Mouse (Mus musculus): ENCODE measurements around the gene Nkx2-5.

Nkx2-5 gene

DNA sequence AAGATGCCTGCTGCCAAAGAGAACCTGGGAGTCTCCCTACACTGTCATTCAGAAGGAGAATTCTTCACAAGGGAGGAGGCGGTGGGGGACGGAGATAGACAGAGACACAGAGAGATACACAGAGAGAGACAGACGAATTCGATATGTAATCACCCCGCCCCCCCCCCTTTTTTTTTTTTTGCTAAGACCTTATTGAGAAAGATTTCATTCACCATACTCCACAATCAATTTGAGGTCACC lies at the start of gene Nkx2-5:
Nkx2-5 (minus strand) TSS at position 101 of the 240 bp plus-strand sequence.
- no peak for DNase-seq (ENCODE audit: low spot score in 2 of 2)

GRCm38 (mm10) chr17:26894342-26894741 lies 49.5 kb upstream of the Nkx2-5 start:
- DNase-seq (ENCODE audit: low spot score in 2 of 2): no peak

GRCm38 (mm10) chr17:26893492-26893891 lies 48.7 kb upstream of the Nkx2-5 start:
- no peak for DNase-seq (ENCODE audit: low spot score in 2 of 2)

GRCm38 (mm10) chr17:26892635-26893375 lies 48.0 kb upstream of the Nkx2-5 start:
- DNase-seq (ENCODE audit: low spot score in 2 of 2): no peak

DNA sequence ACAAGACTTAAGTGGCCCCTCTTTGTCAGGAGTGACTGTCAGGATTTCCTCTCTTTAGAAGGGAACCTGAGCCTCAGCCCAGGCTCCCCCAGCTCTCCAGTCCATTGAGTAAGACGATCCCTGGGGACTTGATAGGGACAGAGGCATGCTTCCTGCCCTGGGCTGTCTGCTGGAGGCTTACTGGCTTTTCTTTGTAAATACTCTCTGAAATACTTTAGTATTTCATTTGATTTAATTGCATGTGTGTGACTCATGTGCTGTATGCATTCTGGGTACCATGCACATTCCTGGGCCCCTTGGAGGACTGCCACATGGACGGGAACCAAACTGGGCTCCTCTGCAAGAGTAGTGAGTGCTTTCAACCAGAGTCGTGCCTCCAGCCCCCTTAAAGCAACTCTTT lies 43.1 kb upstream of the Nkx2-5 start:
- DNase-seq (ENCODE audit: low spot score in 2 of 2): no peak

GRCm38 (mm10) chr17:26886047-26886749 lies 41.4 kb upstream of the Nkx2-5 start:
- DNase-seq (ENCODE audit: low spot score in 2 of 2): peak; percentile 81 to 84

- peak; percentile 47 to 69 for DNase-seq (ENCODE audit: low spot score in 2 of 2)
Observed at GRCm38 (mm10) chr17:26884995-26885926, 40.5 kb upstream of the Nkx2-5 start.

DNA sequence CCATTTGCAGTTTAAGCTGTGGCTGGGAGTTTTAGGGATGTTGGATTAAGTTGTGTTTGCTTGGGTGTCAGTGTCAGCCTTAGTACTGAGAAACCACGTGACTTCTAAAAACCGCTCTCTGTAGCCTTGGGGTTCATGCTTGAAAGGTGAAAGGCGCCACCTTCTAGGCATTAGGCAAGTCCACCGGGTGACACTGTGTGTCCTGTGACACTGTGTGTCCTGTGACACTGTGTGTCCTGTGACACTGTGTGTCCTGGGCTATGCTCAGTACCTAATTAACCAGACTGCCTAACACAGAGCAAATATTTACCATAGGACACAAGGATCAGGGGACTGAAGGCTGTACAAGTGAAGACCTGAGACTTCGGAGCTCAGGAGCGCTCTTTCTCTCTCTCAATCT lies 38.8 kb upstream of the Nkx2-5 start:
- no peak for DNase-seq (ENCODE audit: low spot score in 2 of 2)

- DNase-seq (ENCODE audit: low spot score in 2 of 2): no peak
Observed at GRCm38 (mm10) chr17:26882706-26883105, 37.9 kb upstream of the Nkx2-5 start.

DNA sequence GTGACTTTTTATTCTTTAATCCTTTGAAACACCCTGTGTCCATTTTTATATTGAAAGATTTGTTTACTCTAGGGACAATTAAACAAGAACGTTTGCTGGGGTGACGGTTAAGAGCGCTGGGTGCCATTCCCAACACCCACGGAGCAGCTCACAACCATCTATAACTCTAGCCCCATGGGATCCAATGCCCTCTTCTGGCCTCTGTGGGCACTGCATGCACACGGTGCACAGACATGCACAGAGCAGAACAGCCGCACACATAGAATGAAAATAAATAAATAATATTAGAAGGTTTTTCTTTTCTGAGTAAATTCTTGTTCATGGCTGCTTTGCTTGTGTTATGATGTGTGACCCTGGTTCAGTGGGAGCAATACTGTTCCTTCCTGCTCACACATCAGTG lies 34.4 kb upstream of the Nkx2-5 start:
- DNase-seq (ENCODE audit: low spot score in 2 of 2): no peak

- no peak for DNase-seq (ENCODE audit: low spot score in 2 of 2)
Observed at GRCm38 (mm10) chr17:26877927-26878326, 33.1 kb upstream of the Nkx2-5 start.

- peak in 1 of 2 experiments; percentile 14 for DNase-seq (ENCODE audit: low spot score in 2 of 2)
Observed at GRCm38 (mm10) chr17:26874542-26874941, 29.7 kb upstream of the Nkx2-5 start.

- no peak for DNase-seq (ENCODE audit: low spot score in 2 of 2)
Observed at GRCm38 (mm10) chr17:26873502-26873901, 28.7 kb upstream of the Nkx2-5 start.

- no peak for DNase-seq (ENCODE audit: low spot score in 2 of 2)
Observed at GRCm38 (mm10) chr17:26872870-26873269, 28.1 kb upstream of the Nkx2-5 start.

- DNase-seq (ENCODE audit: low spot score in 2 of 2): no peak
Observed at GRCm38 (mm10) chr17:26868756-26869155, 23.9 kb upstream of the Nkx2-5 start.

DNA sequence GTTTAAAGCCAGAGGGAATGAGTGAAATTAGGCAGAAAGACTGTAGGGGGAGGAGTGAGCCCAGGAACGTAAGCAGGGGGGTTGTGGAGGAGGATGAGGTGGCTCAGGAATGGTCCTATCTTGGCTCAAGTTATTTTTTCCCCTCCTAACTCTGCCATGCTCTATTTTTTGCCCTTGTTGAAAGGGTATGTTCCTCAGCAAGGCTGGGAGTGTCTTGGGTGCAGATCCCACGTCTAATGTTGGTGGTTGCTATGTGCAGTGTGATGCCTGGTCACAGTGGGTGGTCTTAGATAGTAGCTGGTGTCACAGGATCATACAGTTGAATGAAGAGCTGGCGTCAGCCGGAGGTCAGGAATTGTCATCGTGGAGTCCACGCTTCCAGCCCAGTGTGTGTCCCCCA lies 20.3 kb upstream of the Nkx2-5 start:
- DNase-seq (ENCODE audit: low spot score in 2 of 2): no peak

DNA sequence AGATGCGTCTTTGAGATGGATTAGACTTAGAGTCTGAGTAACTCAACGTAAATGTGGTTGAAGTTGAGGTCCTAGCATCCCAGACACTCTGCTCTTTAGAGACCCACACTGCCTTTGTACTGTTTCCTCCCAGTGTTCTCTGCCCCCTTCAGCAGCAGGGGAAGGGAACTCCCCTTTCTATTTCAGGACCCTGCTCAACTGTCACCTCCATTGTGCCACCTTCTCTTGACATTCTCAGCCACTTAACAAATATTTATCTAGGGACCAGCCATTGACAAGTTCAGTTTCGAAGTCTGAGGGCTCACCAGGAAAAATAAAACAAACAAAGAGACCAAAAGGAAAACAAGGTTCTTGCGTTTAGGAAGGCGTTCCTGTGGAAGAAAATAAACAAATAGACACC lies 19.5 kb upstream of the Nkx2-5 start:
- no peak for DNase-seq (ENCODE audit: low spot score in 2 of 2)

- DNase-seq (ENCODE audit: low spot score in 2 of 2): no peak
Observed at GRCm38 (mm10) chr17:26861793-26862192, 17.0 kb upstream of the Nkx2-5 start.

DNA sequence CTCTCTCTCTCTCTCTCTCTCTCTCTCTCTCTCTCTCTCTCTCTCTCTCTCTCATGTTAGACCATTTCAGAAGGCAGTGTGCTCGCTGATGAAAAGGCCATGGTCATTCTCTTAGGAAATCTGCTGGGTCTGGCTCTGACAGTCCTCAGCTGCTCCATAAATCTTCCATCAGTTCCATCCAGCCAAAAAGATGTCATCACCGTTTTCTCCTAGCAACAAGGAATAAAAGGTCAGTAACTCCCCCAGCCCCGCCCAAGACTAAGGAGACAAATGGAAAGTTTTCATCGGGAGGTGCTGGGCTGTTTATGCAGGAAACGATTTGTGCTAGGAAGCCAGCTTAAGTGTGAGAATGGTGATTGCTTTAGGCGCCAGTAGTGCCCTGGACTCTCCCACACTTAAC lies 16.6 kb upstream of the Nkx2-5 start:
- DNase-seq (ENCODE audit: low spot score in 2 of 2): no peak

GRCm38 (mm10) chr17:26860906-26861305 lies 16.1 kb upstream of the Nkx2-5 start:
- DNase-seq (ENCODE audit: low spot score in 2 of 2): no peak

DNA sequence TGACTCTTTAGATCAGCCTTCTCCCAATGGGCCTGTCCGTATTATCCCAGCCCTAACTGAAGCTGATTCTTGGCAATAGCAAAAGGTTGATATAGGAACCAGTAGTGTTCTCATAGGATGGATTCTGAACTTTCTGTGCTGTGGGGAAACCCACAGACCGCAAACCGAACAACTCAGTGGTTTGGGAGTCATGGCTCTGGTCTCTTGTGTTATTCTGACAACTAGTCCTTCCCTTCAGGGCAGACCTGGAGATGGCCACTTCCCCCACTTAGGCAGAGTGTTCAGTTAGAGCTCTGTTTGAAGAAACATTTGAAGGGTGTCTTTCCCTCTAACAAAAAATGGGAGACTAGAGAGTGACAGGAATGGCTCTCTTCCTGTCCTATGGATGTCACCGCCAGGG lies 7.5 kb upstream of the Nkx2-5 start:
- no peak for DNase-seq (ENCODE audit: low spot score in 2 of 2)

DNA sequence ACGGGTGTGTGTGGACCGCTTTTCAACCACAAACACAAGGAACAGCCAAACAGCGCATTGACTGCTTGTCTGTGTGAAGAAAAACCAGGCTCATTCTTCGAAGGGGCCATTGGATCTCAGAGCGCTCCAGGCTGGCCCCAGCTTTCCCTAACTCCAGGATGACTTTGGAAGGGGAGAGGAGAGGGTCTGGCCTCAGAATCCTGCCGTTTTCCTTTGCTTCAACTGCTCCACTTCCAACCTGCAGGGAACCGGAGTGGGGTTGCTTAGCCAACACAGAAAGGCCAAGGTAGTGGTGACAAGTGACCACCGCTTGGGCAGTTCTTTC lies 6.3 kb upstream of the Nkx2-5 start:
- DNase-seq (ENCODE audit: low spot score in 2 of 2): no peak

All from cerebellum, postnatal 4 days (tissue).